Mouse (Mus musculus): ENCODE results near the gene Cd79a. TPM values are rescaled to one million over a fixed set of nuclear protein-coding genes. Genes with fewer than 3 reads are reported as not detected.

Gene Cd79a
- polyA plus RNA-seq, 1 experiment: 0.50 TPM

DNA sequence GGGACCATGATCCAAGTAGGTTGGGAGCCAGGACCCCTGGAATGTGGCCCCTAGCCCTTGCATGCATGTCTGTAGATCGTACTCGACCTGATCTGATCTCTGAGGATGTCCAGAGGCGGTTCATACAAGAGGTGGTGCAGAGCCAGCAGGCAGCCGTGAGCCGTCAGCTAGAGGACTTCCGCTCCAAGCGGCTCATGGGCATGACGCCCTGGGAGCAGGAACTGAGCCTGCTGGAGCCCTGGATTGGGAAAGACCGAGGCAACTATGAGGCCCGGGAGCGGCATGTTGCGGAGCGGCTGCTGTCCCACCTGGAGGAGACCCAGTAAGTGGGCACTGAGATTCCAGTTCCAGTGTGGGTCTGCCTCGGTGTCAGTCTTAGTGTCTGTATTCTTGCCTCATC is 15.3 kb downstream of the Cd79a start:
- H3K36me3 ChIP-seq (replicated peaks; ENCODE audit: low read length): peaks cover 75% of the 10 kb centered on the region
- H3K4me1 ChIP-seq: peaks cover 30% of the 10 kb centered on the region
- H3K27me3 ChIP-seq (replicated peaks): no peaks in the 10 kb centered on the region
- TF ChIP-seq FLI1 (IDR thresholded peaks at IDR 0.05; ENCODE audit: low read length) (no peak), GATA1 (IDR thresholded peaks at IDR 0.05; ENCODE audit: borderline replicate concordance, low read length) (no peak)
- H3K4me3 ChIP-seq (replicated peaks): no peak overlapping the region
- no peaks in the 10 kb centered on the region for H3K9me3 ChIP-seq

DNA sequence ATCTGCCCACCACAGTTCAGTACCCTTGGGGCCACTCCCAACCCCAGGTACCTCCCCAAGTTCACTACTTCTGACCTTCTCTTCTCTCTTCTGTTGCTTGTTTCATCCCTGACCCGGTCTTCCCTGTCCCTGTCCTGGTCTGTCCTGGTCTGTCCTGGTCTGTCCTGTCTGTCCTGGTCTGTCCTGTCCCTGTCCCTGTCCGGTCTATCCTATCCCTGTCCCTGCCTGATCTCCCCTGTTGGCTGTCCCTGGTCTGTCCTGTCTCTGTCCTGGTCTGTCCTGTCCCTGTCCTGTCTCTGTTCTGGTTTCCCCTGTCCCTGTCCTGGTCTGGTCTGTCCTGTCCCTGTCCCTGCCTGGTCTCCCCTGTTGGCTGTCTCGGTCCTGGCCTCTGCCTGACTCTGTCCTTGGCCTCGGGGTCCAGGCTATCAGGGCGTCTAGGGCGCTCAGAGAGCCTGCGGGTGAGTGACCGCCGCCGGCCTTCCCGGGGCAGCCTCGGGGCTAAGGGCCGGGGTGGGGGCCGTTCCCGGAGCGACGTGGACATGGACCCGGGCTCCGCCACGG is 21.7 kb downstream of the Cd79a start:
- Histone ChIP-seq H3K27me3 (replicated peaks) (no peaks in the 10 kb centered on the region), H3K36me3 (replicated peaks; ENCODE audit: low read length) (peaks cover 74% of the 10 kb centered on the region), H3K4me3 (replicated peaks) (no peak overlapping the region), H3K9me3 (no peaks in the 10 kb centered on the region), H3K4me1 (no peaks in the 10 kb centered on the region)
- TF ChIP-seq FLI1 (IDR thresholded peaks at IDR 0.05; ENCODE audit: low read length): no peak
- TF ChIP-seq GATA1 (IDR thresholded peaks at IDR 0.05; ENCODE audit: borderline replicate concordance, low read length): no peak

DNA sequence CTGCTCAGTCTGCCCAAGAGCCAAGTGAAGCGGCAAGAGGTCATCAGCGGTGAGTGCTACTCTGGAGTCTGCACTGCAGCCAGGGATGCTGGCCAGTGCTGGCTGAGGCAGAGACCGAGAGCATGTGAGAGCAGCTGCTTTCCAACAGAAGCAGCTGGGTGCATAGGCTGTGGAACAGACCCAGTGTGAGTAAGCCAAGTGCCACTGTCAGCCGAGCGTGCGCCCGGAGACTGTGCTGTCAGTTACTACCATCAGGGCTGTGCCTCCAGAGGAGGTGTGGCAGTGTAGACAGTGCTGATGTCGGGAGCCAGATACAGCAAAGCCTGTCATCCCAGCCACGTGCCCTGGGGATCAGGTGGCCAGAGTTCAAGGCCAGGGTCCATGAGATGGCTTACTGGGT is 22.5 kb downstream of the Cd79a start:
- H3K36me3 ChIP-seq (replicated peaks; ENCODE audit: low read length): peaks cover 83% of the 10 kb centered on the region
- no peaks in the 10 kb centered on the region for H3K9me3 ChIP-seq
- H3K27me3 ChIP-seq (replicated peaks): no peaks in the 10 kb centered on the region
- TF ChIP-seq GATA1 (IDR thresholded peaks at IDR 0.05; ENCODE audit: borderline replicate concordance, low read length): no peak
- TF ChIP-seq FLI1 (IDR thresholded peaks at IDR 0.05; ENCODE audit: low read length): no peak
- H3K4me3 ChIP-seq (replicated peaks): no peak overlapping the region
- no peaks in the 10 kb centered on the region for H3K4me1 ChIP-seq

DNA sequence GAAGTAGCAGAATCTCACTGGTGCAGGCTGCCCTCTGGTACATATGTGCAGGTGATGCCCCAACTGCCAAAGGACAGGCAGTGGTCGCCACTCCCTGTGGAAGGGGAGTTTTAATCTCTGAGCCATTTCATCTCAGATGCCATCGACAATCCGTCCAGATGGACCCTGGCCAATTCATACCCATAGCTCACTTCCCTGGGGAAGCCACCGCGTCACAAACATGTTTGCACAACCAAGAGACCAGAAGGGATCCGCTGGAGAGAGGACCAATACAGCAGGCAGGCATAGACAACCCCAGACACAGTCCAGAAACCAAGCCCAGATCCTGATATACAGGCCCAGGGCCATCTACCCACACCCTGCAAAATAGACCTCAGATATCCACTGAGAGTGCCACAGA is 33.3 kb downstream of the Cd79a start:
- Histone ChIP-seq H3K27me3 (replicated peaks) (peaks cover 67% of the 10 kb centered on the region), H3K9me3 (no peaks in the 10 kb centered on the region), H3K4me3 (replicated peaks) (no peak overlapping the region), H3K36me3 (replicated peaks; ENCODE audit: low read length) (peaks cover 29% of the 10 kb centered on the region), H3K4me1 (peaks cover 28% of the 10 kb centered on the region)
- TF ChIP-seq GATA1 (IDR thresholded peaks at IDR 0.05; ENCODE audit: borderline replicate concordance, low read length) (no peak), FLI1 (IDR thresholded peaks at IDR 0.05; ENCODE audit: low read length) (no peak)

DNA sequence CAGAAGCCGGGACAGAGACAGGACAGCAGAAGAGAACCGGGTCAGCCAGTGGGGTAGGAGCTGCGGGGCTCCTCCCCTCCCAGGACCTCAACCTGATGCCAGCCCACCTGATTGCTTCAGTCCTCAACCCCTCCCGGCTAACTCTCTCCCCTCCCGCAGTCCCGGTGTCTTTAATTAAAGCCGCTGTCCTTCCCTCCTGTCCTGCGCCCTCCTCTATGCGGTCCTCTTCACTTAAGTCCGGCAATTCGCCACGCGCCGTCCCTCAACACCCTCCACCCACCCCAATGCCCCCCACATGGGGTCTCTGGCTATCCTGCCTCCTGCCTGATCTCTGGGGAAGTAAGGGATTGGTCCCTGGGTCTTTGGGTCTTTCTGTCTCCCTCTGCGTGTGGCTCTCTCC is 34.5 kb downstream of the Cd79a start:
- peaks cover 30% of the 10 kb centered on the region for H3K4me1 ChIP-seq
- peaks cover 17% of the 10 kb centered on the region for H3K36me3 ChIP-seq (replicated peaks; ENCODE audit: low read length)
- no peak for TF ChIP-seq FLI1 (IDR thresholded peaks at IDR 0.05; ENCODE audit: low read length)
- no peak for TF ChIP-seq GATA1 (IDR thresholded peaks at IDR 0.05; ENCODE audit: borderline replicate concordance, low read length)
- no peaks in the 10 kb centered on the region for H3K9me3 ChIP-seq
- no peak overlapping the region for H3K4me3 ChIP-seq (replicated peaks)
- H3K27me3 ChIP-seq (replicated peaks): peaks cover 78% of the 10 kb centered on the region

DNA sequence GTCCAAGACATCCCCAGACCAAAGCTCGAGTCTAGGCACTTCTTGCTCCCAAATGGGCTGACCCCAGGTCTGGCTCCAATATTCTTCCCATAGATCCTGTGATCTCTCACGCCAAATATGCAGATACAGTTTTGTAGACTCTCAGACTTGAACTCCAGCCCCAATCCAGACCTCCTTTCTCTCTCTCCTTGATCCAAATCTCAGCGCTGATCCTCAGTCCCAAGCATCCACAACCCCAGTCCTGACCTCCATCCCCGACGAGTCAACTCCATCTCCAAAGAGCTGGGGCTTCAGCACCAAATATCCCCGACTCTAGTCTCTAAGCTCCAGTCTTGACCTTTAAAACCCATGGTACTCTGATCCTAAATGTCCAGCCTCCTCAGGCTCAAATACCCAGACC is 46.5 kb downstream of the Cd79a start:
- no peak overlapping the region for H3K4me3 ChIP-seq (replicated peaks)
- H3K27me3 ChIP-seq (replicated peaks): peaks cover 99% of the 10 kb centered on the region
- peaks cover 18% of the 10 kb centered on the region for H3K4me1 ChIP-seq
- H3K9me3 ChIP-seq: no peaks in the 10 kb centered on the region
- H3K36me3 ChIP-seq (replicated peaks; ENCODE audit: low read length): no peaks in the 10 kb centered on the region
- no peak for TF ChIP-seq FLI1 (IDR thresholded peaks at IDR 0.05; ENCODE audit: low read length)
- TF ChIP-seq GATA1 (IDR thresholded peaks at IDR 0.05; ENCODE audit: borderline replicate concordance, low read length): no peak

DNA sequence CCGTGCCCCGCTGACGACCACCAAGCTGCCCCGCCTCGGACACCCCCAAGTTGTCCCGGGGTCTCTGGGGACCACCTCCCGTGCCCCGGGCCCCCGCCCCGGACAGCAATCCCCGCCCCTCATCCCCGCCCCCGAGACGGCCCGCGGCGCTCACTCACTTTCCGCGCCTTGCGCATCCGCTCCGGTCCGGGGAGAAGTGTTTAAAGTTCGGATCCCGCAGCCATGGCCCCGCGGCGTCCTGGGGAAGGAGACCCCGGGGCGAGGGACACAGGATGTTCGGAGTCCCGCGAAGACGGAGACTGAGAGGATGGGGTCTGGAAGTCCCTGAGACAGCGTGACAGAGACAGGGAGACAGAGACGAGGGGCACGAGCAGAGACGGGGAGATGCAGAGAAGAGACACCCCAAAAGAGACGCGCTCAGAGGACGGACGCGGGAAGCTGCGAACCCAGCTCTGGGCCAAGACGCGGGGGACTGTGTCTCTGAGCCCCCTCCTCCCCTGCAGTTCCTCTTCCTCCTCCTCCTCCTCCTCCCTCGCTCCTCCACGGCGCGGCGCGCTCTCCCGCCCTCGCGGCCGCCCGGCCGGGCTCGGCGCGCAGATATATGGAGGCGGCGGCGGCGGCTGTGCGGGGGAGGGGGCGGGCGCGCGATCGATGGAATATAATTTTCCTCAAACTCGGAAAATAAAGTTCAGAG is 47.2 kb downstream of the Cd79a start, which contains the start of gene Gm4881:
Gene Gm4881, minus strand, starts transcription at position 238 of the 694 bp plus-strand sequence.
- TF ChIP-seq GATA1 (IDR thresholded peaks at IDR 0.05; ENCODE audit: borderline replicate concordance, low read length) (no peak), FLI1 (IDR thresholded peaks at IDR 0.05; ENCODE audit: low read length) (no peak)
- no peaks in the 10 kb centered on the region for H3K9me3 ChIP-seq
- peaks cover 99% of the 10 kb centered on the region for H3K27me3 ChIP-seq (replicated peaks)
- no peaks in the 10 kb centered on the region for H3K36me3 ChIP-seq (replicated peaks; ENCODE audit: low read length)
- H3K4me1 ChIP-seq: peaks cover 24% of the 10 kb centered on the region
- H3K4me3 ChIP-seq (replicated peaks): peak within 1 kb of the TSS; percentile 76

DNA sequence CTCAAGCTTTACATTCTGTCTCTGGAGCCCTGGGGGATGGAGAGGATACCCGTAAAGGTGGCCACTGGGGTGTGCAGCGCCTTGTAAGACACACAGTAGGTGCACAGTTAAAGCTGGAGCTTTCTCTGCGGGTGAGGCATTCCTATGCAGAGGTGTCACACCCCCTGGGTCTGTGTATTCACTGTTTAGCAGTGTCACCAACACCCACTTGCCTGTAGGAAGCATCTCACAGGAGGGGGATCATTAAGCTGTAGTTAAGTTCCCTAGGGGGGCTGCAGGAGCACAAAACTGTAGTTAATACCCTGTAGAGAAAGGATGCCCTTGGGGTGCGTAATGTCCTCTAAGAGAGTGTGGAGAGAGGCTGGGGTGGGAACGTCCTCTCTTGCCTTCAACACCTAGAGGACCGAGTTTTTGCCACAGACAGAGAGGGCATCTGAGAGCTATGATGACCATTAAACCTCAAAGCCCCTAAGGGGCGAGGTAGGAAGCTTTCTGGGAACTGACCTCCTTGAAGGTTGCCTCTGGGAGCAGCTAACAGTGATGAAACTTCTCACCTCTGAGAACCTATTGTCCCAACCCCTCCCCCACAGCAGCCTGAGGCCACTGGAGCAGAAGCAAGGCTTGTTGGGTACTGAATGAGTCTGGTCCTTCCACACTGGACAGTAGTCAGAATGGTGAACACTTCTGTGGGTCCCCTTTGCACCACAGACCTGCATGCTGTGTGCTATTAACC is 50.3 kb downstream of the Cd79a start:
- no peak overlapping the region for H3K4me3 ChIP-seq (replicated peaks)
- TF ChIP-seq FLI1 (IDR thresholded peaks at IDR 0.05; ENCODE audit: low read length): no peak
- TF ChIP-seq GATA1 (IDR thresholded peaks at IDR 0.05; ENCODE audit: borderline replicate concordance, low read length): no peak
- H3K36me3 ChIP-seq (replicated peaks; ENCODE audit: low read length): no peaks in the 10 kb centered on the region
- H3K9me3 ChIP-seq: no peaks in the 10 kb centered on the region
- H3K4me1 ChIP-seq: peaks cover 44% of the 10 kb centered on the region
- H3K27me3 ChIP-seq (replicated peaks): peaks cover 100% of the 10 kb centered on the region

DNA sequence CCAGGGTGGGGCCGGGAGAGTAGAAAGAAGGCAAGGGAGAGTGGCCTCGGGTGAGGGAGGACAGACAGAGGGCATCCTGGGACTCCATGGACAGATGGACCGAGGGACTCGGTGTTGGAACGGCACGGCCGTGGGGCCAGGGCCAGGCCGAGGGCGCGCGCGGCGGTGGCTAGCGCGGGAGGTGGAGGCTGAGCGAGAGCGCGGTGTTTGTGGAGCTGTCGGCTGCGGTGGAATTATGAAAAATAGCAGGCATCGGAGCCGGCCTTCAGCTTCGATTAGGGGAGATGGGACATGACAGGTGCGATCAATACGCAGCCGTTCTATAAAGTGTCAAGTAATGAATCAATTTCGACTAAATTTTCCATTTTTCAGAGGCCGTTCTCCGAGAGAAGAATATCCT is 51.6 kb downstream of the Cd79a start:
- Histone ChIP-seq H3K27me3 (replicated peaks) (peaks cover 99% of the 10 kb centered on the region), H3K4me3 (replicated peaks) (peak overlapping the region; percentile 53), H3K4me1 (peaks cover 44% of the 10 kb centered on the region), H3K36me3 (replicated peaks; ENCODE audit: low read length) (no peaks in the 10 kb centered on the region), H3K9me3 (no peaks in the 10 kb centered on the region)
- TF ChIP-seq GATA1 (IDR thresholded peaks at IDR 0.05; ENCODE audit: borderline replicate concordance, low read length) (no peak), FLI1 (IDR thresholded peaks at IDR 0.05; ENCODE audit: low read length) (no peak)

Measured in megakaryocyte, embryonic 14.5 days (primary cell).